In the genomic region with DNA sequence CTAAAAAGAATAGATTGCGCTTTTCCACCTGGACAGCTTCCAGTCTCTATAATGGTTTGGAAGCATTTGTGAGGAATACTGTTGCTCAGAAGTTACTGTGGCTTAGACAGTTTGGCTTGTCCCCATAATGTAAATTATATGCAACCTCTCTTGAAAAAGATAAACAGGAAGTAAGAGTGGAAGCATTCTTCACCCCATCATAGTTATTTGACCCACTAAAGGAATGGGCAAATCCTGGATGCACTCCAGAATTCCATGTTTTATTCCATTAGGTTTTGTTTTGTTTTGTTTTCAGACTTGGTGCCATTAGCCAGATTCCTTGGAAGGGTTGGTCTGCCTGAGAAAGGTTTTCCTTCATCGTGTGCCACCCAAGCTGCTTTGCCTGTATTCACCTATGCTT, we compare ENCODE assay signal across 27 mouse cellular contexts.
DNase-seq lines count a peak whose midpoint lies in the region; ATAC-seq and TF ChIP-seq lines count a peak whose summit lies in the region.
"Had no signal": no experiment of that assay in that cellular context is flagged by ENCODE, and none has a peak within 500 bp of the region (broad histone marks: within the 10 kb centered on the region; RNA-seq: fewer than 3 reads in every experiment).

No protein-coding gene starts in this region.

- no peak for TF ChIP-seq CTCF in lung, postnatal 0 days (IDR thresholded peaks at IDR 0.05)

- H3K36me3 ChIP-seq in limb, embryonic 15.5 days = no peaks in the 10 kb centered on the region
- no peaks in the 10 kb centered on the region for H3K36me3 ChIP-seq in limb, embryonic 10.5 days
- no peaks in the 10 kb centered on the region for H3K36me3 ChIP-seq in lung, embryonic 15.5 days
- H3K36me3 ChIP-seq in lung, postnatal 0 days (ENCODE audit: insufficient read depth, low read length) = no peaks in the 10 kb centered on the region
- H3K36me3 ChIP-seq in forebrain, embryonic 13.5 days (ENCODE audit: poor library complexity, severe bottlenecking) = no peaks in the 10 kb centered on the region
- H3K36me3 ChIP-seq: embryonic facial prominence, embryonic 13.5 days; embryonic facial prominence, embryonic 15.5 days; forebrain, embryonic 10.5 days; forebrain, embryonic 12.5 days; forebrain, embryonic 15.5 days had no signal

- peaks cover 15% of the 10 kb centered on the region; the same call in 1 of the 2 replicates for H3K4me1 ChIP-seq in limb, embryonic 15.5 days
- H3K4me1 ChIP-seq in limb, embryonic 10.5 days = peaks cover 37% of the 10 kb centered on the region
- peaks cover 33% of the 10 kb centered on the region for H3K4me1 ChIP-seq in lung, embryonic 15.5 days
- no peaks in the 10 kb centered on the region for H3K4me1 ChIP-seq in lung, postnatal 0 days (ENCODE audit: insufficient read depth, low read depth, low read length)
- H3K4me1 ChIP-seq in forebrain, embryonic 13.5 days = peaks cover 11% of the 10 kb centered on the region
- H3K4me1 ChIP-seq: forebrain, embryonic 15.5 days had no signal

- no peak for ATAC-seq in limb, embryonic 15.5 days (ENCODE audit: insufficient number of reproducible peaks, low FRiP score, low TSS enrichment, low read depth)
- ATAC-seq in lung, embryonic 15.5 days (ENCODE audit: borderline replicate concordance, extremely low read depth, low FRiP score, low TSS enrichment) = no peak
- no peak for ATAC-seq in lung, postnatal 0 days
- no peak for ATAC-seq in forebrain, embryonic 13.5 days
- ATAC-seq: activated CD4-positive, CD25-positive, alpha-beta regulatory T cell, adult 4 months; forebrain, embryonic 15.5 days; forebrain, postnatal 0 days; Patski had no signal

- no peaks in the 10 kb centered on the region for H3K9me3 ChIP-seq in limb, embryonic 15.5 days
- H3K9me3 ChIP-seq in limb, embryonic 10.5 days (replicated peaks) = no peaks in the 10 kb centered on the region
- no peaks in the 10 kb centered on the region for H3K9me3 ChIP-seq in lung, embryonic 15.5 days
- H3K9me3 ChIP-seq in lung, postnatal 0 days (ENCODE audit: low read length) = no peaks in the 10 kb centered on the region
- no peaks in the 10 kb centered on the region for H3K9me3 ChIP-seq in forebrain, embryonic 13.5 days (replicated peaks)
- H3K9me3 ChIP-seq: embryonic facial prominence, embryonic 13.5 days; embryonic facial prominence, embryonic 15.5 days; forebrain, embryonic 10.5 days; forebrain, embryonic 12.5 days; forebrain, embryonic 15.5 days had no signal

- H3K4me3 ChIP-seq in limb, embryonic 15.5 days = no peak overlapping the region
- H3K4me3 ChIP-seq in limb, embryonic 10.5 days = no peak overlapping the region
- no peak overlapping the region for H3K4me3 ChIP-seq in lung, embryonic 15.5 days
- no peak overlapping the region for H3K4me3 ChIP-seq in lung, postnatal 0 days (ENCODE audit: low read depth, low read length)
- no peak overlapping the region for H3K4me3 ChIP-seq in forebrain, embryonic 13.5 days
- H3K4me3 ChIP-seq: embryonic facial prominence, embryonic 13.5 days; embryonic facial prominence, embryonic 15.5 days; erythroblast, embryonic 14.5 days; forebrain, embryonic 10.5 days; forebrain, embryonic 12.5 days; forebrain, embryonic 15.5 days had no signal

- no peak for DNase-seq in limb, embryonic 10.5 days (ENCODE audit: low spot score)
- no peak for DNase-seq in lung, postnatal 36 days
- DNase-seq in lung, postnatal 0 days (ENCODE audit: low spot score) = no peak
- DNase-seq in lung, postnatal 14 days = no peak
- DNase-seq: adrenal gland, adult 2 months; adrenal gland, postnatal 10 days; adrenal gland, postnatal 25 days; B cell, adult 2 months; cerebellum, adult 11 months; cerebellum, adult 18-20 months; cerebellum, adult 8-10 months; cerebellum, adult 9-11 months; cerebellum, postnatal 14 days; cerebellum, postnatal 36 days; embryo, embryonic 11 days; forebrain, postnatal 0 days had no signal

- H3K4me2 ChIP-seq in limb, embryonic 15.5 days = no peak overlapping the region
- no peak overlapping the region for H3K4me2 ChIP-seq in lung, embryonic 15.5 days
- H3K4me2 ChIP-seq in lung, postnatal 0 days (replicated peaks; ENCODE audit: low read depth, low read length) = no peak overlapping the region
- H3K4me2 ChIP-seq in forebrain, embryonic 13.5 days = no peak overlapping the region
- H3K4me2 ChIP-seq: embryonic facial prominence, embryonic 13.5 days; embryonic facial prominence, embryonic 15.5 days; forebrain, embryonic 12.5 days; forebrain, embryonic 15.5 days had no signal

- no peaks in the 10 kb centered on the region for H3K27me3 ChIP-seq in limb, embryonic 15.5 days
- H3K27me3 ChIP-seq in limb, embryonic 10.5 days (ENCODE audit: low read depth, poor library complexity, severe bottlenecking) = 0 out of 2 replicates have a peak, but pooled peaks cover 14% of the 10 kb centered on the region
- H3K27me3 ChIP-seq in lung, embryonic 15.5 days = no peaks in the 10 kb centered on the region
- H3K27me3 ChIP-seq in lung, postnatal 0 days (replicated peaks; ENCODE audit: insufficient read depth, low read length) = no peaks in the 10 kb centered on the region
- peaks cover 25% of the 10 kb centered on the region; the same call in 1 of the 2 replicates for H3K27me3 ChIP-seq in forebrain, embryonic 13.5 days
- H3K27me3 ChIP-seq: embryonic facial prominence, embryonic 13.5 days; embryonic facial prominence, embryonic 15.5 days; forebrain, embryonic 15.5 days; Patski had no signal

- H3K9ac ChIP-seq in limb, embryonic 15.5 days = no peak overlapping the region
- H3K9ac ChIP-seq in lung, embryonic 15.5 days = no peak overlapping the region
- H3K9ac ChIP-seq in lung, postnatal 0 days (replicated peaks; ENCODE audit: low read depth) = no peak overlapping the region
- no peak overlapping the region for H3K9ac ChIP-seq in forebrain, embryonic 13.5 days
- H3K9ac ChIP-seq: embryonic facial prominence, embryonic 13.5 days; embryonic facial prominence, embryonic 15.5 days; forebrain, embryonic 12.5 days; forebrain, embryonic 15.5 days; forebrain, postnatal 0 days had no signal

- no peak for TF ChIP-seq EP300 in lung, postnatal 0 days (IDR thresholded peaks at IDR 0.05)

- 62% methylated on average over 2 of the region's 2 CpGs for WGBS in limb, embryonic 15.5 days
- 93% methylated on average over 2 of the region's 2 CpGs for WGBS in limb, embryonic 10.5 days
- WGBS in lung, embryonic 15.5 days = 49% methylated on average over 2 of the region's 2 CpGs
- 55% methylated on average over 2 of the region's 2 CpGs for WGBS in lung, postnatal 0 days
- WGBS in forebrain, embryonic 13.5 days = 84% methylated on average over 2 of the region's 2 CpGs

- H3K27ac ChIP-seq in limb, embryonic 15.5 days = 0 out of 2 replicates have a peak overlapping the region, but pooled peaks have one; percentile 7
- no peak overlapping the region for H3K27ac ChIP-seq in limb, embryonic 10.5 days
- peak overlapping the region; percentile 77 for H3K27ac ChIP-seq in lung, embryonic 15.5 days
- H3K27ac ChIP-seq in lung, postnatal 0 days (ENCODE audit: low read length) = 0 out of 2 replicates have a peak overlapping the region, but pooled peaks have one; percentile 16
- H3K27ac ChIP-seq in forebrain, embryonic 13.5 days = no peak overlapping the region
- H3K27ac ChIP-seq: embryonic facial prominence, embryonic 13.5 days; embryonic facial prominence, embryonic 15.5 days; forebrain, embryonic 10.5 days; forebrain, embryonic 12.5 days; forebrain, embryonic 15.5 days had no signal

Comparison
In these comparisons a context has a peak if more than half of its experiments do, and no peak if none do; other contexts are left out.
1. H3K27ac ChIP-seq: peak in limb, embryonic 15.5 days (single experiment), lung, embryonic 15.5 days (single experiment) and lung, postnatal 0 days (single experiment); none in limb, embryonic 10.5 days (single experiment) and forebrain, embryonic 13.5 days (single experiment).